Mouse (Mus musculus) yolk sac, embryonic 10.5 days (tissue): ENCODE measurements around the gene Olfr194.
"Not testable (repeated sequence)": the region's sequence is repeated elsewhere in the genome, so short reads cannot be mapped to it uniquely, and the experiment has no call there.

Experiments used
- DNase-seq: peaks from one replicate; pipeline ENCODE4 v3.0.0-alpha.2; 2017; ENCODE audit warnings: low spot score

Gene Olfr194

GRCm38 (mm10) chr16:59120969-59121368, at the start of gene Olfr194:
TSS of gene Olfr194 (minus strand) at chr16:59121069.
- no peak for DNase-seq

- DNase-seq: no peak
These were observed 49.5 kb upstream of the Olfr194 start, which contains the start of gene Olfr196 for GRCm38 (mm10) chr16:59170354-59170753. TSS of gene Olfr196 (minus strand) at chr16:59170454.

- no peak for DNase-seq
These were observed 31.1 kb upstream of the Olfr194 start for GRCm38 (mm10) chr16:59151996-59152395.

DNA sequence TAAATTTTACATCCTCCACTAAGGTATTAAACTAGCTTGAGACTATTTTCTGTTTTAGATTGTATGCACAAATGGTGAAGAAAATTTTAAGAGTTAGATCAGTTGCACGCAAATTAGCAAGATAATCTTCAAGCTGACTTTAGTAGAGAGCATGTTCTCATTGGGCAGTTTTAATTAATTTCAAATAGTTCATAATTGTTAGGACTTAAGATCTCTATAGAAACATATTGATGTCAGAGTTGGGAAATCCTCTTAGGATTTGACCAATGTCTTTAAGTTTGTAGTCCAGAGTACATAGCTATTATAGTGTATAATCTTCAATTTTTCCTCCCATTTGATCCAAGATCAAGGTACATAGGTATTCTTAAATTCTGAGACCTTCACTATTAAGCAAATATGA, 25.9 kb upstream of the Olfr194 start, which contains the start of gene Olfr195:
Gene Olfr195 (plus strand): TSS at position 301 of the 400 bp plus-strand sequence.
- DNase-seq: no peak

GRCm38 (mm10) chr16:59141105-59141504, 20.2 kb upstream of the Olfr194 start:
- peak; percentile 11 for DNase-seq

DNA sequence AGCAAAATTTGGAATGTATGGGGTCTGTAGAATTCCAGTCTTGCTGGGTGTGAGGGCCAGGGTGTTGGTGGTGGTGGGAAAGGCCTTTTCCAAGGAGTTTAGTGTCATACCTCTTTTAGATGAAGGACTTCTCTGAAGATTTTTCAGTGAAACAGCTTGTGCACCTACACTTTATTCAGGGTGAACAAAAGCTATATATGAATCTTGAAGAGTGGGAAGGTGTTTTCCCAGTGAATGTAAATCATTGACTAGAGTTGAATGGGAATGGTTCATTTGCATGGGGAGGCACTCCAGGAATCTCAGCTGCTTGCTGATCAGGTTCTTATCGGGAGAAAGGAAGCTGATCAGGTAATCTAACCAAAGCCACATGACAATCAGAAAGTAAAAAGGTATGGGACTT, 9.9 kb upstream of the Olfr194 start:
- no peak for DNase-seq

DNA sequence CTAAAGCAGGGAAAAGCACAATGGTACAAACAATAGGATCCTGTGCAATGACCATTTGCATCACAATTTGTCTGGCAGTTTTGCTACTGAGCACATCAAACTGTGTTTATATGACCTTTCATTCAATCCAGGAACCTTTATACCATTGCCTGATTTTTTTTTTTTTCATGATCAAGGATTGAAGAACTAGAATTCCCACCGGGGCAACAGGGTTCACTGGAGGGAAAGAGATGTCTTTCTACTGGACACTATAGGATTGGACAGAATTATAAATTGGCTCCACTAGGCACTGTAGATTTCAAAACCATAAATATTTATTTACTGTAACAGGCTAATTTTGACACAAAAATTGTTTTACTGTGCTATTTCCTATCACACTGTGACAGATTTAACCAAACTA, 9.1 kb downstream of the Olfr194 start, which contains the start of gene Olfr193:
Gene Olfr193 (minus strand): TSS at position 101 of the 400 bp plus-strand sequence.
- no peak for DNase-seq

GRCm38 (mm10) chr16:59108522-59108921, 12.3 kb downstream of the Olfr194 start:
- not testable (repeated sequence) for DNase-seq

DNA sequence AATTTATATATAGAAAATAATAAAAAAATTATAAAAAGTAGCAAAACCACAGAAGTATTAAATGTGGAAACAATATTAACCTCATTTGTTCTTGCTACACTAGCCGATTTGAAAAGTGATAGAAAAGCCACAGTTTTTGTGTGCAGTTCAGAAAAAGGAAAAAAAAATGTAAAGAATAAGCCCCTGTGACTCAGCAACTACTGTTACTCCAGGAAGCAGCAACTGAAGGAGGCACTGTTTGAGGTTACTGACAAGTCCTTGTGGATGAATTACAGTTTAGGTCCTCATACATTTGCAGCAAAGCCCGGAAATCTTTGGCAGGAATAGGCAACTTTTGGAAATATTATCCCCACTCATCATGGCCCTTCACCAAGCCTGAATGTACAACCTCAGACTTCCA, 15.6 kb downstream of the Olfr194 start:
- no peak for DNase-seq

DNA sequence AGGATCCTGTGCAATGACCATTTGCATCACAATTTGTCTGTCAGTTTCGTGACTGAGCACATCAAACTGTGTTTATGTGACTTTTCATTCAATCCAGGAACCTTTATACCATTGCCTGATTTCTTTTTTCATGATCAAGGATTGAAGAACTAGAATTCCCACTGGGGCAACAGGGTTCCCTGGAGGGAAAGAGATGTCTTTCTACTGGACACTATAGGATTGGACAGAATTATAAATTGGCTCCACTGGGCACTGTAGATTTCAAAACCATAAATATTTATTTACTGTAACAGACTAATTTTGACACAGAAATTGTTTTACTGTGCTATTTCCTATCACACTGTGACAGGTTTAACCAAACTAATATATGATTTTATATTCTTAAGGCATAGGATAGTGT, 31.1 kb downstream of the Olfr194 start, which contains the start of gene Olfr191:
Gene Olfr191 (minus strand): TSS at position 101 of the 400 bp plus-strand sequence.
- DNase-seq: not testable (repeated sequence)

DNA sequence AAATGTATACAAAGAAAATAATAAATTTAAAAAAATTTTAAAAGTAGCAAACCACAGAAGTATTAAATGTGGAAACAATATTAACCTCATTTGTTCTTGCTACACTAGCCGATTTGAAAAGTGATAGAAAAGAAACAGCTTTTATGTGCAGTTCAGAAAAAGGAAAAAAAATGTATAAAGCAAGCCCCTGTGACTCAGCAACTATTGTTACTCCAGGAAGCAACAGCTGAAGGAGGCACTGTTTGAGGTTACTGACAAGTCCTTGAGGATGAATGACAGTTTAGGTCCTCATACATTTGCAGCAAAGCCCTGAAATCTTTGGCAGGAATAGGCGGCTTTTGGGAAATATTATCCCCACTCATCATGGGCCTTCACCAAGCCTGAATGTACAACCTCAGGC, 39.8 kb downstream of the Olfr194 start:
- not testable (repeated sequence) for DNase-seq

GRCm38 (mm10) chr16:59077905-59078304, 43.0 kb downstream of the Olfr194 start, which contains the start of gene Olfr190:
TSS of gene Olfr190 (minus strand) at chr16:59078005.
- no peak for DNase-seq

DNA sequence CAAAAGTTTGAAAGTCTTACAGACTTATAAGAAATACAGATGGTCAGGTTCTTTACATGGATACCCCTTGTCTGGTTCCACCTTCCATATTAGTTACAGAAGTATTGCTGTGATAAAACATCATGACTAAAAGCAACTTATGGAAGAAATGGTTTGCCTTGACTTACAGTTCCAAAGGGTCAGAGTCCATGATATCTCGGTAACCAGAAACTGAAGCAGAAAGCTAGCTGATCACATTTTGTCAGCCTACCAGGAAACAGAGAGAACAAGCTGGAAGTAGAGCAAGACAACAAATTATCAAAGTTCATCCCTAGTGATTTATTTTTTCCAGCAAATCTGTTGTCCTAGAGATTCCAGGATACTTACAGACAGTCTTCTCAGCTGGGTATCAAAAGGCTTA, 47.3 kb downstream of the Olfr194 start:
- no peak for DNase-seq

DNA sequence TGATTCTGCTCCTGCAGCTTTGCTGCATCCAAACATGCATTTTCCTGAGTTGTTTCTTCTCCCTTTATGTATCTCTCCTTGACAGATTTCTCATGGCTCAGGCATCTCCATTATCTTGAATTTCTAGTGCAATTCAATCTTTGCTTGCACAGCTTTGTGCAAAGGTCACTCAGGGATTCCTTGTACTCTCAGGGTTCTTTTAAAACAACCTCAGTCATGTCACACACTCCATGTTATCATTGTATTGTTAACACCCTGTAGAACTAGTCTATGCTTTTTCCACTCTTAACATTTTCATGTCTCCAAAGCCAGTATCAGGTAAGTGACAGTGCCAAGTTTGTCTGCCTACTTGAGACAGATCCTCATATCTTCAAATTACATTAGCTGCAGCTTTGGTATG, 49.1 kb downstream of the Olfr194 start:
- DNase-seq: no peak
